Mouse (Mus musculus) embryonic facial prominence, embryonic 11.5 days (tissue): ENCODE measurements around the gene Rpl4. TPM values are rescaled to one million over a fixed set of nuclear protein-coding genes. Genes with fewer than 3 reads are reported as not detected.
"Not testable (repeated sequence)": the region's sequence is repeated elsewhere in the genome, so short reads cannot be mapped to it uniquely, and the experiment has no call there.

Source experiments
- ATAC-seq: fragments of 200-750 bp; cut with Nextera tagmentation; replicated peaks from 2 replicates; pipeline ENCODE4 v1.8.0; 2017; ENCODE audit warnings: low read depth; ENCODE audit not compliant: insufficient number of reproducible peaks, low FRiP score, low TSS enrichment
- DNase-seq: peaks from one replicate; pipeline ENCODE4 v3.0.0-alpha.2; 2015; ENCODE audit warnings: low spot score
- H3K27ac ChIP-seq: fragments of 300-500 bp; sonication (generic); replicated peaks from 2 replicates; pipeline ENCODE4 v1.5.1; 2014; ENCODE audit warnings: mild to moderate bottlenecking, low read depth, low read length, control low read depth
- H3K27me3 ChIP-seq: fragments of 300-500 bp; sonication (generic); 2 replicates; pipeline ENCODE4 v1.6.1; 2014; ENCODE audit warnings: mild to moderate bottlenecking, low read length, moderate library complexity, mixed read lengths; ENCODE audit not compliant: control insufficient read depth, insufficient read depth
- H3K36me3 ChIP-seq: fragments of 300-500 bp; sonication (generic); replicated peaks from 2 replicates; pipeline ENCODE4 v1.6.1; 2014; ENCODE audit warnings: low read depth, mild to moderate bottlenecking, low read length, moderate library complexity, mixed read lengths; ENCODE audit not compliant: control insufficient read depth, insufficient read depth
- H3K4me1 ChIP-seq: fragments of 300-500 bp; sonication (generic); 2 replicates; pipeline ENCODE4 v1.6.1; 2014; ENCODE audit warnings: low read length, mixed read lengths; ENCODE audit not compliant: control insufficient read depth, insufficient read depth
- H3K4me2 ChIP-seq: fragments of 300-500 bp; sonication (generic); 2 replicates; pipeline ENCODE4 v1.6.1; 2014; ENCODE audit warnings: low read depth, mild to moderate bottlenecking, control low read depth, low read length, moderate library complexity
- H3K4me3 ChIP-seq: fragments of 300-500 bp; sonication (generic); 2 replicates; pipeline ENCODE4 v1.5.1; 2014; ENCODE audit warnings: low read depth, low read length, control low read depth
- H3K9ac ChIP-seq: fragments of 300-500 bp; sonication (generic); replicated peaks from 2 replicates; pipeline ENCODE4 v1.6.1; 2014; ENCODE audit warnings: mild to moderate bottlenecking, control low read depth, low read length
- H3K9me3 ChIP-seq: fragments of 300-500 bp; sonication (generic); replicated peaks from 2 replicates; pipeline ENCODE4 v1.6.1; 2016; ENCODE audit warnings: mild to moderate bottlenecking, low read length, inconsistent platforms, mixed read lengths; ENCODE audit not compliant: control insufficient read depth
- WGBS: fragments of 180-500 bp; shearing (Covaris S2); extraction: QIAGEN DNeasy Blood & Tissue Kit; methylation state at CpG from one replicate; pipeline ENCODE4 v1.1.7; 2014; 5-methylcytosine and 5-hydroxymethylcytosine counted together
- polyA plus RNA-seq: library from polyadenylated mRNA; unstranded; fragments of >200 nt; fragmentation: Nextera tagmentation; extraction: Ambion mirVana; gene quantifications from 2 replicates; pipeline ENCODE4 v1.2.1, GENCODE M21; 2014

The Rpl4 gene
- polyA plus RNA-seq, 1 experiment from 2014 or later = 1,364 TPM

DNA sequence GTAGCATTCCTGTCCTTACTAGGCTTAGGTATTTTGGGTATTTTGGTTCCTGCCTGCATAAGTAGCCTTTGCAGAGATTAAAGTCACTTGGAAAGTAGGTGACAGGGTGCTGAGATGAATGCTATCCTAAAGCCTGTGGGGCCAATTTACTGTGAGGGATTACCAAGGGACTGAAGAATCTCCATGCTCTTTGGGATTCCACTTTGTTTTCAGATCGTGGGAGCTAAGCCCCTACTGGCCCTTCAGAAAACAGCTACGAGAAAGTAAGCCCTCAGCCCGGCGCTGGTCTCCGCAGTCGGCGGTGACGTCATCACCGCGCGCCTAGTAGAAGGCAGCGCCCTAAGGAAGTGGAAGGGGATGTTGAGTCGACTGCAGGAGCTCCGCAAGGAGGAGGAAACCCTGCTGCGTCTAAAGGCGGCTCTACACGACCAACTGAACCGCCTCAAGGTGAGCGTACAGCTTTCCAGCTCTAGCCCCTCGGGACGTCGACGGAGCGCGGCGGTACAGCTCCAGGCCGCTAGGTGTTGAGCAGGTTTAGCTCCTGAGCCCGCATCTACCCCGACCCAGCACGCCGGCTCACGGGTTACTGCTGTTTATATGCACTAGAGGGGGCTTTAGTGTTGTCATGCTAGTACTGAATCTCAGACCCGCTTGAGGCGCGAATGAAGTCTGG, 5.9 kb downstream of the Rpl4 start, which contains the start of gene Snapc5:
TSS of gene Snapc5 (plus strand) at position 301 of the 673 bp plus-strand sequence.
- H3K4me2 ChIP-seq = peak within 1 kb of the TSS; percentile 50
- ATAC-seq (peak; percentile 91), DNase-seq (peak; percentile 95)
- H3K9ac ChIP-seq = peak within 1 kb of the TSS; percentile 72
- peak within 1 kb of the TSS; percentile 62 for H3K27ac ChIP-seq
- no peaks in the 10 kb centered on the region for H3K9me3 ChIP-seq
- peak within 1 kb of the TSS; percentile 69 for H3K4me3 ChIP-seq
- under 1% methylated on average over 35 of the region's 35 CpGs for WGBS
- H3K4me1 ChIP-seq = no peaks in the 10 kb centered on the region
- H3K36me3 ChIP-seq = peaks cover 11% of the 10 kb centered on the region
- H3K27me3 ChIP-seq = no peaks in the 10 kb centered on the region

DNA sequence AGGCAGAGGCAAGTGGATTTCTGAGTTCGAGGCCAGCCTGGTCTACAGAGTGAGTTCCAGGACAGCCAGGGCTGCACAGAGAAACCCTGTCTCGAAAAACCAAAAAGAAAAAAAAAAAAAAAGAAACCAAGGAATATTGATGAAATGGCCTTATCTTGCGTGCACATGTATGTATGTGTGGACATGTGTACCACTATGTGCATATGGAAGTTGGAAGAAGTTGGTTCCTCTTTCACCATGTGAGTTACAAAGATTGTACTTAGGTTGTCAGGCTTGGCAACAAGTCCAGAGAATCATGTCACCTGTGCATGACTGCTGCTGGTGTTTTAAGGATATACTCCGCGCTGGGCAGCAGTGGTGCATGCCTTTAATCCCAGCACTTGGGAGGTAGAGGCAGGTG, 10.1 kb downstream of the Rpl4 start:
- not testable (repeated sequence) for H3K4me1 ChIP-seq, H3K9me3 ChIP-seq, H3K27me3 ChIP-seq, H3K4me3 ChIP-seq, DNase-seq, H3K36me3 ChIP-seq, H3K27ac ChIP-seq, H3K4me2 ChIP-seq, H3K9ac ChIP-seq, ATAC-seq
- 95% methylated on average over 5 of the region's 5 CpGs for WGBS

DNA sequence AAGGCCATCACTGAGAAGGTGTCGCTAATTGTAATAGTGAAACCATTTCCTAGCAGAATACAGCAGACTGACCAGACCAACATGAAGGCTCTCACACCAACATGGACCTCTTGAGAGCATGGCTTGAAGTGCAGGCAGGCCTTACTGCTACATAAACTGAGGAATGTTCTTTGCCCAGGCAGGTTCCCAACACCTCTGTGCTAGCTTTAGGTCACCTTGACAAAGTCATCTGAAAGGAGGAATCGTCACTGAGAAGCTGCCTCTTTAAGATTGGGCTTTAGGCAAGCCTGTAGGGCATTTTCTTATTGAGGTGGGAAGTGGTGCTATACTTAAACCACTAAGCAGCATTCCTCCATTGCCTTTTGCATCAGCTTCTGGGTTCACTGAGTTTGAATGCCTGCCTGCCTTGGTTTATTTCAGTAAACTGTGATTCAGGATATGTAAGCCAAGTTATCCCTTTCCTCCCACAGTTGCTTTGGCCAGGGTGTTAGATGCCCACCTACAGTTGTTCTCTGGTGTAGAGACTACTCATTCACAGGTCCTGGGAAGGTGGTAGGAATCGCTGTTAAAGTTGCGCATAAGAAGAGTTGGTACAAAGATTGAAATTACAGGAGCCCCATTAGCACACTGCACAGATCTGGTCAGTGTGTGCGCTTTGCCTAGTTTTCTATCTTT, 11.1 kb downstream of the Rpl4 start:
- Histone ChIP-seq H3K27me3 (no peaks in the 10 kb centered on the region), H3K9me3 (no peaks in the 10 kb centered on the region), H3K4me3 (no peak overlapping the region), H3K4me1 (no peaks in the 10 kb centered on the region), H3K36me3 (no peaks in the 10 kb centered on the region; the same call in 1 of the 2 replicates), H3K9ac (no peak overlapping the region), H3K4me2 (no peak overlapping the region), H3K27ac (no peak overlapping the region)
- 93% methylated on average over 5 of the region's 5 CpGs for WGBS
- ATAC-seq = no peak
- DNase-seq = no peak

DNA sequence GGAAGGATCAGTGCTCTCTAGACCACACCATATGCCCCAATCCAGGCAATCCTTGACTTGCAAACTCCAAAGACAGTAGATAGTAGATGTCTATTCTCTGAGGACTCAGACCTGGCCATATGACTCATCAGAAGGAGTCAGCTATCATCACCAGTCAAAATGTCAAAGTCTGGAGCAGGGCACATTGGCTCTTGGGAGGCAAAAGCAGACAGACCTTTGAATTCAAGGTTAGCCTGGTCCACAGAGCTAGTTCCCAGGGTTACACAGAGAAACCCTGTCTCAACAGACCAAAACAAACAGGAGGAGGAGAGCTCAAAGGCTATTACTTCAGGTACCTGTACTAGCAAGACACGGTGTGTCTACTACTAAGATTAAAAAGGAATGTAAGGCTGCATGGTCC, 20.7 kb downstream of the Rpl4 start:
- Histone ChIP-seq H3K9ac (no peak overlapping the region), H3K4me2 (no peak overlapping the region), H3K9me3 (no peaks in the 10 kb centered on the region), H3K27ac (no peak overlapping the region), H3K36me3 (peaks cover 3% of the 10 kb centered on the region), H3K4me3 (no peak overlapping the region), H3K27me3 (no peaks in the 10 kb centered on the region), H3K4me1 (no peaks in the 10 kb centered on the region)
- ATAC-seq (no peak), DNase-seq (no peak)
- WGBS = 90% methylated on average over 1 of the region's 1 CpGs

DNA sequence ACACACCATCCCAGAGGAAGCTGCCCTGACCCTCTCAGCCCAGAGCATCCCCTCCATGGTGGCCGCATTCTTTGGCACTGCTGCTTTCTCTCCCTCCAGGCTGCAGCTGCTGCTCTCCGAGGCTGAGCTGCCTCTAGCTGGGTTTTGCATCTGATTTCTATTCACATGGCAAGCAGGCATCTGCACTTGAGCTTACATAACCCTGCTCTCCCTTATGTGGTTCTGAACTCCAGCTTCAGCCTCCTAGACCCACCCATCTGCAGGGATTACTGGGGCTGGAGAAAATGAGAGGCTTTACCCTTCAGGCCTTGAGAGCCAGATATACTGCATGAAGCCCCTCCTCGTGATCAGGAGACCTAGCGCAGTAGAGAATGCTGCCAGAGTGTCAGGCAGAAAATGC, 22.4 kb downstream of the Rpl4 start:
- H3K36me3 ChIP-seq = peaks cover 3% of the 10 kb centered on the region; the same call in 1 of the 2 replicates
- 79% methylated on average over 4 of the region's 4 CpGs for WGBS
- H3K4me2 ChIP-seq = no peak overlapping the region
- no peak overlapping the region for H3K27ac ChIP-seq
- H3K4me1 ChIP-seq = no peaks in the 10 kb centered on the region
- ATAC-seq (no peak), DNase-seq (no peak)
- H3K9me3 ChIP-seq = no peaks in the 10 kb centered on the region
- H3K9ac ChIP-seq = no peak overlapping the region
- H3K27me3 ChIP-seq = no peaks in the 10 kb centered on the region
- H3K4me3 ChIP-seq = no peak overlapping the region

DNA sequence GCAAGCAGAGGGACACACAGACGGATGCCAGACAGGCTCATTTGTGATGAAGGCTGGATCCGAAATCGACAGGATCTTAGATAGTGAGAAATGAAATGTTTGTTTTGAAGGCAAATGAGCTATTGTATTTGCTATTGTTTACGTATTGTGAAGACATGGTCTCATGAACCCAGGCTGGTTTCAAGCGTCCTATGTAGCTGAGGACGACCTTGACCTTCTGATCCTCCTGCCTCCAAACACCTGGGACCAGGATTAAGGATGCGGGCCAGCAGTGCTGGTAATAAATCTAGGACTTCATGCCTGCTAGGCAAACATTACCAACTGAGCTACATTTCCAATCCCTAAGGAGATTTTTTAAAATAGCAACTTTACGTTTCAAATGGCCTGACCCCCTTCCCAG, 24.3 kb downstream of the Rpl4 start:
- no peak for ATAC-seq
- H3K27ac ChIP-seq = no peak overlapping the region
- no peak for DNase-seq
- H3K9ac ChIP-seq = no peak overlapping the region
- H3K4me1 ChIP-seq = no peaks in the 10 kb centered on the region
- H3K4me2 ChIP-seq = no peak overlapping the region
- no peak overlapping the region for H3K4me3 ChIP-seq
- WGBS = 90% methylated on average over 8 of the region's 8 CpGs
- 0 out of 2 replicates have a peak, but pooled peaks cover 3% of the 10 kb centered on the region for H3K36me3 ChIP-seq
- H3K9me3 ChIP-seq = no peaks in the 10 kb centered on the region
- H3K27me3 ChIP-seq = no peaks in the 10 kb centered on the region

DNA sequence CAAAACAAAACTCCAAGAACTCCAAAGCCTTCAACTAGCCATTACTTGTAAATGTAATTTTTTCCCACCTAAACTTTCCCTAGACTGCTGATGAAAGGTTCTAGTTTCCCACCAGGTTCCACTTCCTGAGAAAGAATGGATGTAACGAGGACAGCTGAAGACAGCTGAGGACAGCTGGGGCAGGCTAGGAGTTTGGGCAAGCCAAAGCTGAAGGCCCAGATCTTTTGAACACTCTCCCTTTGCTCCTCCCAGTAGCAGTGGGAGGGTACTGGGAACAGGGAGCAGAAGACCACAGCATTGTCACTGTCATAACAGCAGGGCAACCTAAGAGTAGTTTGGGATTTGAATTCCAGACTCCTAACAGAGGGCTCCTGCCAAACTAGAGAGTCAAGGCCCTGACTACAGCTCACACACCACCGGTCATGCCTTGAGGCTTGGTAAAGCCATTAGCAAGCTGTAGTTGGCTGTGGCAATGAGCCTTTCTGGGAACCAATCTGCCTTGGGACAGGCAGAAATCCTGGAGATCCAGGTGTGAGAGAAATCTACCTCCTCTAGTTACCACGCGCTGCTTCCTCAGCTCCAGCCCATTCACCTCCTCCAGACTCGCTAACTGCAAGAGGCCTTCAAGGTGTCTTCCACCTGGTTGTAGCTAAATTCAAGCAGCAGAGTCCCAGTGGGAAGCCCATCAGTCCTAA, 25.0 kb downstream of the Rpl4 start:
- 93% methylated on average over 5 of the region's 5 CpGs for WGBS
- Histone ChIP-seq H3K27ac (no peak overlapping the region), H3K9me3 (no peaks in the 10 kb centered on the region), H3K4me2 (no peak overlapping the region), H3K9ac (no peak overlapping the region), H3K27me3 (no peaks in the 10 kb centered on the region), H3K36me3 (0 out of 2 replicates have a peak, but pooled peaks cover 3% of the 10 kb centered on the region), H3K4me1 (no peaks in the 10 kb centered on the region), H3K4me3 (no peak overlapping the region)
- DNase-seq (no peak), ATAC-seq (no peak)
